Mouse (Mus musculus) forebrain, embryonic 15.5 days (tissue): ENCODE measurements at regions not wholly inside any gene's neighbourhood (a gene's known extent, or its start where the extent isn't known, plus 50 kb on each side); places are given as distances from the start of the nearest gene placed in this dataset.

ENCODE experiments used
- ATAC-seq: fragments of 200-750 bp; cut with Nextera tagmentation; replicated peaks from 2 replicates; pipeline ENCODE4 v1.8.0; 2017; ENCODE audit warnings: mild to moderate bottlenecking, moderate TSS enrichment, moderate library complexity
- H3K27ac ChIP-seq: fragments of 300-500 bp; sonication (generic); replicated peaks from 2 replicates; pipeline ENCODE4 v1.5.1; 2015; ENCODE audit warnings: mild to moderate bottlenecking, inconsistent platforms
- H3K27me3 ChIP-seq: fragments of 300-500 bp; sonication (generic); 2 replicates; pipeline ENCODE4 v1.6.1; 2015; ENCODE audit warnings: inconsistent platforms
- H3K36me3 ChIP-seq: fragments of 300-500 bp; sonication (generic); 2 replicates; pipeline ENCODE4 v1.6.1; 2015; ENCODE audit warnings: mild to moderate bottlenecking, inconsistent platforms
- H3K4me1 ChIP-seq: fragments of 300-500 bp; sonication (generic); 2 replicates; pipeline ENCODE4 v1.6.1; 2015; ENCODE audit warnings: inconsistent platforms
- H3K4me2 ChIP-seq: fragments of 300-500 bp; sonication (generic); replicated peaks from 2 replicates; pipeline ENCODE4 v1.6.1; 2015; ENCODE audit warnings: mild to moderate bottlenecking, inconsistent platforms
- H3K4me3 ChIP-seq: fragments of 300-500 bp; sonication (generic); 2 replicates; pipeline ENCODE4 v1.5.1; 2015; ENCODE audit warnings: mild to moderate bottlenecking, inconsistent platforms
- H3K9ac ChIP-seq: fragments of 300-500 bp; sonication (generic); replicated peaks from 2 replicates; pipeline ENCODE4 v1.6.1; 2015; ENCODE audit warnings: mild to moderate bottlenecking, inconsistent platforms
- H3K9me3 ChIP-seq: fragments of 300-500 bp; sonication (generic); 2 replicates; pipeline ENCODE4 v1.6.1; 2016; ENCODE audit warnings: inconsistent platforms
- WGBS: fragments of 180-500 bp; shearing (Covaris S2); methylation state at CpG from one replicate; pipeline ENCODE4 v1.1.7; 2015; ENCODE audit warnings: mixed read lengths; 5-methylcytosine and 5-hydroxymethylcytosine counted together

DNA sequence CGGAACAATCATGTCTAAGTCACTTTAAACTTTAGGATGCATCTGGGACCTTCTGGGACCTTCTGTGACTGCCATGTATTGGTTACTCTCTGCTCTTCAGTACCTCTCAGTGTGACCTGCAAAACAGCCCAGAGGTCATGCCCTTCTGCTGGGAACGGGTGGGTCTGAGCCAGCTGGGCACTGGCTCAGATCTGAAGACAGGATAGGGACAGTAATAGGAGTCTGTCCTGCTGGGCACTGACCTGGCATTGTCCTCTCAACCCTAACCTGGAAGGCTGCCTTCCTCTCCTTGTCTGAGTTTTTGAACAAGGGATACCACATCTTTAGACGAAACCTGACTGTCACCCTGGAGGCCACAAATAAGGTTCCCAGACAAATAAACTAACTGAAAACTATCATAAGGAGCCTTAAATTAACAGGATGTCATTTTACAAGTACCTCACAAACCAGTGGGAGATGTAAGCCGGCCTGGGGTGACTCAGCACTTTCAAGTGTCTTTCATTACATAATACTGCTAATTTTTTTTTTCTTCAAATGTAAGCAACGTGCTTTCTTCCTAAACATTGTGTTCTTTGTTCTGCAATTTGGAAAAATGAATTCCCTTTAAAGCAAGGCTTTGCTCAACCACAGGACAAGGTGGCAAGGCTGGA is 306.4 kb upstream of the Dio3 start:
- WGBS, result 73% methylated on average over 5 of the region's 5 CpGs
- H3K9ac ChIP-seq, result no peak overlapping the region
- ATAC-seq, result no peak
- H3K4me2 ChIP-seq, result no peak overlapping the region
- H3K27me3 ChIP-seq, result no peaks in the 10 kb centered on the region
- no peak overlapping the region for H3K4me3 ChIP-seq
- no peak overlapping the region for H3K27ac ChIP-seq
- H3K9me3 ChIP-seq, result no peaks in the 10 kb centered on the region
- peaks cover 8% of the 10 kb centered on the region; the same call in 1 of the 2 replicates for H3K4me1 ChIP-seq
- no peaks in the 10 kb centered on the region for H3K36me3 ChIP-seq

DNA sequence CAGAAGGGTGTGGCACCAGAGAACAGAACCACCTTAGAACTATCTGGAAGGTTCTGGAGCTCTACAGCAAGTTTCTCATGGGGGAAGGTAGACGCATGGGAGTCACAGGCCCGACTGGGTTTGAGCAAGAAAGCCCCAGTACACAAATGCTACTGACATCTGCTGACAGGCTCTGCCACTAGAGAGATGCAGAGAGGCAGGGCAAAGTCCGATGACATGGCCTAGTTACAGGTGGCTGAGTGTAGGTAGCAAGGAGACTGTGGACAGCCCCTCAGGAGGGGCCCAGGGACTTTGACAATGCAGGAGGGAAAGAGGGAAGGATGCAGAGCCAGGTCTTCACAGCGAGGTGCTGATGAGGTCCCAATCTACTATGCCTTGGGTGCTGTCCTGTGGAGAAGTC is 305.3 kb upstream of the Dio3 start:
- H3K4me1 ChIP-seq, result peaks cover 8% of the 10 kb centered on the region; the same call in 1 of the 2 replicates
- H3K36me3 ChIP-seq, result no peaks in the 10 kb centered on the region
- H3K9me3 ChIP-seq, result no peaks in the 10 kb centered on the region
- no peak overlapping the region for H3K27ac ChIP-seq
- H3K27me3 ChIP-seq, result no peaks in the 10 kb centered on the region
- ATAC-seq, result no peak
- 87% methylated on average over 4 of the region's 4 CpGs for WGBS
- H3K4me2 ChIP-seq, result no peak overlapping the region
- no peak overlapping the region for H3K4me3 ChIP-seq
- H3K9ac ChIP-seq, result no peak overlapping the region

DNA sequence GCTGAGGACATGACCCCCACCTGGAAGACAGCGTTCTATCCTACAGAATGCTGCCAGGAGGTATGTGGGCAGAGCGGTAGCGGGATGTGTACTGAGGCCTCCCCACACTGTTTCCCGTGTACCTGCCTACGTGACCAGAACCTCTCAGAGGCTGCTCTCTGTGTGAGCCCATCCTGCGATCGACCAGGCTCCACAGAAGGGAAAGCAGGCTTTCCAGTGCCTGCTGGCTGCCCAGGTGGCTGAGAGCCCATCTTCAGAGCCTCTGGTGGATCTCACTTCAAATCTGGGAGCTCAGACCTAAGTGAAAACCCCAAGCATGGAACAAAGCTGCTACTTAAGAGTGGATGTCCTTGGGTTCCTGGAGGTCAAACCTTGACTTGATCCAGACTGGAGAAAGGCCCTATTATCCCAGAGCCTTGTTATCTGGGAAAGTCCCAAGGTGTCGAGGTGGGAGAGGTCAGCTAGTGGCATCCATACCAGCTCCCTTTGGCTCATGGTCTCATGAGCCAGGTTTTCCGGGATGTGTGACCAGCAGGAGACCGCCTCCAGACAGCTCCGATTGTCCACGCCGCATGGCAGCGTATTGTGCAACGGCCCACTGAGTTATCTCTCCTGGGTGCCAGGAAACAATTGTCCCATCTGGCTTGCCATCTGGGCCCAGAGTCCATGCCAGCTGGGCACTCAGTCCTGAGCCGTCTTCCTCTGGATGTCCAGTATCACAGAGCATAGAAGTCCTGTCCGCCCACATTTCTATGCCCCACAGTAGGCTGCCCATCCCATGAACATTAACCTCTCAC is 303.5 kb upstream of the Dio3 start:
- Histone ChIP-seq H3K27ac (0 out of 2 replicates have a peak overlapping the region, but pooled peaks have one; percentile 15), H3K4me3 (no peak overlapping the region), H3K4me2 (no peak overlapping the region), H3K9ac (no peak overlapping the region), H3K27me3 (no peaks in the 10 kb centered on the region), H3K36me3 (no peaks in the 10 kb centered on the region), H3K9me3 (no peaks in the 10 kb centered on the region), H3K4me1 (peaks cover 8% of the 10 kb centered on the region; the same call in 1 of the 2 replicates)
- ATAC-seq, result peak; percentile 61; the same call in 1 of the 2 replicates
- WGBS, result 66% methylated on average over 17 of the region's 17 CpGs

DNA sequence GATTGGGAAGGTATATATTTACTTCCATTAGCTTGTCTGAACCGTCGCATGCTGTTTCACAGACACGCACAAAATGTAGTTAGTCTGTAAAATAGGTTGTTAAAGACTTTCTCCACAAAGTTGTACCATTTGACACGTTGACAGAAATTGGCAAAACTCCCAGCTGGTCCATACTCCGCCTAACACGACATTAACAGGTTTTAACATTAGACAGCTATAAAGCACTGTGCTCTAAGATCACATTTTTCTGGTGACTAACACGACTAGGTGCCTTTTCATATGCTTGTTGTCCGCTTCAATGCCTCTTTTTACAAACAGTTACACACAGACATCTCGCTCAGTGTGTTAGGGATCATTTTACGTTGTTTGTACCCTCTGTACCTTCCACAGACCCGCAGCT is 294.2 kb upstream of the Dio3 start:
- H3K4me1 ChIP-seq, result no peaks in the 10 kb centered on the region

DNA sequence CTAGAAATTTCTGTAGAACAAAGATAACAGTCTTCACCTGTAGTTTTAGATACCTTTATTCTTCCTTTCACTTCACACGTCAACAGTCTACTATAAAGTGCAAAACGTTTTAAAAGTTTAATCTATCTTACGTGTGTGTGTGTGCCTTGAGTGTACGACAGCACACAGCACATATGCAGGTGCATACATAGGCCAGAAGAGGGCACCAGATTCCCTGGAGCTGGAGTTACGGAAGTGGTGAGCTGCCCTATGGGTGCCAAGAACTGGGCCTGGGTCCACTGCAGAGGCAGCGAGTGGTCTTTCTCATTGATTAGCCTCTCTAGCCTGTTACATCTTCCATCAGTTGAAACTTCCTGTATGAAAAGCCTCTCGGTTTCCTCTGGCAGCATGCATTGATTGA is 285.5 kb upstream of the Dio3 start:
- ATAC-seq, result no peak

More for the DNA sequence above, 294.2 kb upstream of the Dio3 start:
- Histone ChIP-seq H3K4me2 (no peak overlapping the region), H3K9ac (no peak overlapping the region), H3K27me3 (no peaks in the 10 kb centered on the region), H3K4me3 (no peak overlapping the region), H3K27ac (no peak overlapping the region), H3K9me3 (no peaks in the 10 kb centered on the region), H3K36me3 (no peaks in the 10 kb centered on the region)
- WGBS, result 52% methylated on average over 11 of the region's 11 CpGs
- ATAC-seq, result no peak

DNA sequence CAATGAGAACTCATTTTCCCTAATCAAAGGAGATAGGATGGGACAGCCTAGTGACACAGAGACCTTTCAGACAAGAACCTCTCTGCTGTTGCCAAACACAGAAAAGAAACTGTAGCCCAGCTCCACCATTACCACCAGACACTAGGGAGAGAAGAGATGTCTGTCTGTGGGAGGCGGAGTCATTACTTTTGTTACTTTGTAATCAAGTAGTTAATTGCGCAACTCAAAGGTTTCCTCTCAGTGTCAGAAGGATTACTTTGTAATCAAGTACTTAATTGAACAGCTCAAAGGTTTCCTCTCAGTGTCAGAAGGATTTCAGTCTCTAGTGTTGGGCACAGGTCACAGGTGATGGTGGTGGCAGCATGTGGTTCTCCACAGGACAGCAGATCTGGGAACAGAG is 276.2 kb upstream of the Dio3 start:
- no peaks in the 10 kb centered on the region for H3K36me3 ChIP-seq
- H3K9ac ChIP-seq, result no peak overlapping the region
- 96% methylated on average over 2 of the region's 2 CpGs for WGBS
- H3K4me1 ChIP-seq, result no peaks in the 10 kb centered on the region
- H3K4me3 ChIP-seq, result no peak overlapping the region
- H3K9me3 ChIP-seq, result no peaks in the 10 kb centered on the region
- no peak for ATAC-seq
- no peak overlapping the region for H3K27ac ChIP-seq
- no peaks in the 10 kb centered on the region for H3K27me3 ChIP-seq
- H3K4me2 ChIP-seq, result no peak overlapping the region

More for the DNA sequence above, 285.5 kb upstream of the Dio3 start:
- H3K9ac ChIP-seq, result no peak overlapping the region
- H3K27ac ChIP-seq, result no peak overlapping the region
- H3K9me3 ChIP-seq, result no peaks in the 10 kb centered on the region
- no peaks in the 10 kb centered on the region for H3K36me3 ChIP-seq
- 88% methylated on average over 7 of the region's 7 CpGs for WGBS
- H3K4me1 ChIP-seq, result no peaks in the 10 kb centered on the region
- H3K4me2 ChIP-seq, result no peak overlapping the region
- no peaks in the 10 kb centered on the region for H3K27me3 ChIP-seq
- no peak overlapping the region for H3K4me3 ChIP-seq

DNA sequence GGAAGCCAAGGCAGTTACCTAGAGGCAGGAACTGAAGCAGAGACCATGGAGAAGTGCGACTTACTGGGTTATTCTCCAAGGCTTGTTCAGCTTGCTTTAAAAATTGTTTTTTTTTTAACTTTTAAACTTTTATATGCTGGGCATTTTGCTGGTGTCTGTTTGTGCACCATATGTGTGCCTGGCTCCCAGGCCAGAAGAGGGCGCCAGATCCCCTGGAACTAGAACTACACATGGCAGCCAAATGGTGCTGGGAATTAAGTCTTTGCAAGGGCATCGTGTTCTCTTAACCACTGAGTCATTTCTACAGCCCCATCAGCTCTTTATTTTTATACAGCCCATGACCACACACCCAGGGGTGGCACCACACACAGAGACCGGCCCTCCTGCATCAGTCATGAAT is 269.7 kb upstream of the Dio3 start:
- Histone ChIP-seq H3K36me3 (no peaks in the 10 kb centered on the region), H3K4me3 (no peak overlapping the region), H3K27me3 (no peaks in the 10 kb centered on the region), H3K9ac (no peak overlapping the region), H3K9me3 (no peaks in the 10 kb centered on the region), H3K4me1 (no peaks in the 10 kb centered on the region), H3K4me2 (no peak overlapping the region), H3K27ac (no peak overlapping the region)
- ATAC-seq, result no peak
- WGBS, result 48% methylated on average over 4 of the region's 4 CpGs

DNA sequence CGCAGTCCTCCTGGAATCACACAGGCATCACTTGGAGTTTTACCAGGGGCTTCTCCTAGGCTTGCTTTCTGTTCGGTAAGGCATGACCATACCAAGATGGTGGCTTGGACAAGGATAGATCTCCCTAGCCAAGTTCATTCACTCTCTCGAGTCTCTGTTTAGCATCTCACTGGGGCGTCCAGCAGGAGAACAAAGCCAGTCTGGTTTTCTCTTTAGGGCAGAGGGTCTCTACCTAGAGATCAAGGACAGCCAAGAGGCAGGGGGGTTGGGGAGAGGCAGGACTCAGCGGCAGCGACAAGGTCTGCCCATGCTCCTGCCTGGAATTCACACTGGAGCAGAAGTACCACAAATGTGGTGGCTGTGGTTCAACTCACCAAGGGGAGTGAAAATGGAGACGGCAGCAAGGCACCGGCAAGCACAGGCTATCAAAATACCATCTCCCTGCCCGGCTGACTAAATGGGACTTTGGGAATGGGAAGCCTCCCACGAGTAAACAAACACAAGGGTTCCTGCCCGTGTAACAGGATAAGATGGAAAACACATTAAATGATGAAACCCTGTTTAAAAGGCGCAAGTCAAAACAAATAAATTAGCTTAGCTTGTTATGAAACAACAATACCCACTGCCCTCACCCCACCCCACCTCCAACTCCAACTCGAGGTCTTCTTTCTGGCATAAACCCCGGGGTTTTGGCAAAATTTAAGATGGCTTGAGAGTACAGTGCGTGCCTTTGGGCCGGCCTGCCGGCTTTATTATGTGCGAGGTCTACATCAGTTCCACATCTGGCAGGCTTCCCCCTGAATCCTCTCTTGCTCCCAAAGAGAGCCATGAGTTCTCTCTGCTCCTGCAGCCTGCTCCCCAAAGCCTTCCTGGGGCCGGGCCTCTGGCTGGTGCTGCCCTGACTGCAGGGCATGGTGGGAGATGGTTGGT is 258.1 kb upstream of the Dio3 start:
- ATAC-seq, result no peak
- no peaks in the 10 kb centered on the region for H3K27me3 ChIP-seq
- no peak overlapping the region for H3K4me3 ChIP-seq
- no peaks in the 10 kb centered on the region for H3K9me3 ChIP-seq
- no peaks in the 10 kb centered on the region for H3K36me3 ChIP-seq
- no peak overlapping the region for H3K9ac ChIP-seq
- H3K27ac ChIP-seq, result no peak overlapping the region
- H3K4me2 ChIP-seq, result no peak overlapping the region
- peaks cover 7% of the 10 kb centered on the region for H3K4me1 ChIP-seq
- 75% methylated on average over 19 of the region's 19 CpGs for WGBS

DNA sequence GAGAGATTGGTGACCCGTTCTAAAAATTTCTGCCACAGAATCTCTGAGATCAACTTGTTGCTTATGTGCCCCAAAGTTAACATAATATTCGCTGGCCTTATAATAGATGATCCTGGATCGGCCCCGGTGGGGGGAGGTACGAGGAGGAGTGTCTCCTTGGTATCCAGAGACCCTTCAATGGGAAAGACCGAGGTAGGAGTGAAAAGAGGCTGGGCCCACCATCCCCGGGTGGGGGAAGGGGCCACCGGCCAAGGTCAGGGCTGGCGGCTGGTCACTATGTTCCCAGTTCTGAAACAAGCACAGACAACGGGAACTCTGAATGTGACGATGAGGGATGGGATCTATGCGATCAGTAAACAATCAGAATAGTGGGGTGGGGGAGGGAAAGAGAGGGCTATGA is 257.2 kb upstream of the Dio3 start:
- no peak overlapping the region for H3K27ac ChIP-seq
- H3K4me2 ChIP-seq, result no peak overlapping the region
- no peak overlapping the region for H3K9ac ChIP-seq
- H3K36me3 ChIP-seq, result no peaks in the 10 kb centered on the region
- peaks cover 16% of the 10 kb centered on the region for H3K4me1 ChIP-seq
- WGBS, result 90% methylated on average over 12 of the region's 12 CpGs
- ATAC-seq, result no peak
- no peak overlapping the region for H3K4me3 ChIP-seq
- no peaks in the 10 kb centered on the region for H3K27me3 ChIP-seq
- no peaks in the 10 kb centered on the region for H3K9me3 ChIP-seq

DNA sequence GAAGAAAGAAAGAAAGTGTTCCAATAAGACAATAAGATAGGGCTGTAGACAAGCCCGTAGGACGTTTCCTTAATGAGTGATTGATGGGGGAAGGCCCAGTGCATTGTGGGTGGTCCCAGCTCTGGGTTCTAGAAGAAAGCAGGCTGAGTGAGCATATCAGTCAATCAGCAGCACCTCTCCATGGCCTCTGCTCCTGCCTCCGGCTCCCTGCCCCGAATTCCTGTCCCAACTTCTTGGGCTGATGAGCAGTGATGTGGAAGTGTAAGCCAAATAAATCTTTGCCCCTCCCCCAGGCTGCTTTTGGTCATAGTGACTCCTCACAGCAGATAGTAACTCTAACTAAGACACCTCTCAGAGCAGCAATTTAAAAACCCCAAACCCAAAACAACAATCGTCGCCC is 256.2 kb upstream of the Dio3 start:
- Histone ChIP-seq H3K9ac (no peak overlapping the region), H3K36me3 (no peaks in the 10 kb centered on the region), H3K27me3 (no peaks in the 10 kb centered on the region), H3K4me1 (peaks cover 24% of the 10 kb centered on the region), H3K9me3 (no peaks in the 10 kb centered on the region), H3K4me2 (no peak overlapping the region), H3K4me3 (no peak overlapping the region), H3K27ac (no peak overlapping the region)
- ATAC-seq, result no peak
- 76% methylated on average over 6 of the region's 6 CpGs for WGBS

DNA sequence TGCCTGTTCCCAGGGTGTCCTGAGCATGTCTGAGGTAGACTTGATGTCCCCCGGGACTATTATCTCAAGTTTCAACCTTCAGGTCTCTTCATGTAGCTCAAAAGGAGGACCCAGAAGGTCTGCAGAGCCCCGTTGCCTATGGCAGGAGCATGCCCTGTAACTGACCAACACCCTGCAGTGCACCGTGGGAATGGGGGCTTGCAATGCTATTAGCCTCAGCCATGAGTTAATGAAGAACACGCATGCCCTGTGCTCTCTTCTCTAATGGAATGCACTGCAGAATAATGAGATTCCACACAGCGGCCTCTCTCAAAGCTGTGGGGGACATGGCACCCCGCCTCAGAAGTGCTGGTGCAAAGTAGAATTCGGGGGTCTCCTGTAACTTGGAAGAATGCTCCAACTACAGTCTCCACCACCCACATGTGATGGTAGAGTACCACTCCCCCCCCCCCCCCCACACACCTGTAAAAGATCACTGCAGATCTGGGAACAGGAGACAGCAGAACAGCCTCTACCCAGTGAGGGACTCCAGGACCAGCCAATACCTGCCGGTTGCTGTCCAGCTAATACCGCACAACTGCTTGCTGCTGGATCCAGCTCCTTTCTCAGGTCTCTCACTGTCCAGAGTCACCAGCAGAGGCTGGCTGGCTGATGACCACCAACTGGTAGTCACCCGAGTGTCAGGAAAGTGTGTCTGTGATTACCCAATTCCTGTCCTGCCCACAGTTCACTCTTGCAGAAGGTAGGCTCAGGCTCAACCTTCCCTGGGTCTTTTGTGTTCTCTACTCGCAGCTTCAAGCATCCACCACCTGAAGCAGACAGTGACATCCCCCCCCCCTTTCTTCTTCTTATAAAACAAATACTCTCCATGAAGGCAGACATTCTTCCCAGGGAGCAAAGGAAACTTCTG is 255.4 kb upstream of the Dio3 start:
- 66% methylated on average over 11 of the region's 11 CpGs for WGBS
- no peak for ATAC-seq

More for the DNA sequence above, 255.4 kb upstream of the Dio3 start:
- Histone ChIP-seq H3K9me3 (no peaks in the 10 kb centered on the region), H3K27ac (no peak overlapping the region), H3K36me3 (no peaks in the 10 kb centered on the region), H3K4me1 (peaks cover 30% of the 10 kb centered on the region), H3K4me2 (no peak overlapping the region), H3K27me3 (no peaks in the 10 kb centered on the region), H3K9ac (no peak overlapping the region), H3K4me3 (no peak overlapping the region)
